Mouse (Mus musculus): Measurements from ENCODE around the gene Folr2. TPM values are rescaled to one million over a fixed set of nuclear protein-coding genes. Genes with fewer than 3 reads are reported as not detected.
A peak's percentile ranks its signal among the peaks of the same experiment; 100 is the strongest.

Folr2 gene
- total RNA-seq, 2 experiments from 2014 or later, result 0.54 TPM; not detected in 1

DNA sequence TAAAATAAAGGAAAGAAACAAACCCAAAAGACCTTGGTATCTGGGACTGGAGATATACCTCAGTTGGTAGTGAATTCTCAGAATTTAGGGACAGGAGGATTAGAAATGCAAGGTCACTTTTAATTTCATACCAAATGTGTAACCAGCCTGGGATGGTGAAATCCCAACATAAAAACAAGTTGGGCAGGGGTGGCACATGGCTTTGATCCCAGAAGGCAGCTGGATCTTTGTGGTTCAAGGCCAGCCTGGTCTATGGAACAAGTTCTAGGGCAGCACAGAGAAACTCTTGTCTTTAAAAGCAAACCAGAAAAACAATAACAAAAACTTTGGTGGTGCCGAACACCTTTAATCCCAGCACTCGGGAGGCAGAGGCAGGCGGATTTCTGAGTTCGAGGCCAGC lies 10.5 kb upstream of the Folr2 start:
- no peak for DNase-seq (ENCODE audit: low spot score in 2 of 2)

- DNase-seq (ENCODE audit: low spot score in 2 of 2), result no peak
These were observed 9.7 kb upstream of the Folr2 start for GRCm38 (mm10) chr7:101866491-101867265.

- no peak for DNase-seq (ENCODE audit: low spot score in 2 of 2)
These were observed 6.4 kb upstream of the Folr2 start, which contains the start of gene Anapc15 for GRCm38 (mm10) chr7:101863415-101863814. Anapc15 (plus strand) TSS chr7:101863715.

DNA sequence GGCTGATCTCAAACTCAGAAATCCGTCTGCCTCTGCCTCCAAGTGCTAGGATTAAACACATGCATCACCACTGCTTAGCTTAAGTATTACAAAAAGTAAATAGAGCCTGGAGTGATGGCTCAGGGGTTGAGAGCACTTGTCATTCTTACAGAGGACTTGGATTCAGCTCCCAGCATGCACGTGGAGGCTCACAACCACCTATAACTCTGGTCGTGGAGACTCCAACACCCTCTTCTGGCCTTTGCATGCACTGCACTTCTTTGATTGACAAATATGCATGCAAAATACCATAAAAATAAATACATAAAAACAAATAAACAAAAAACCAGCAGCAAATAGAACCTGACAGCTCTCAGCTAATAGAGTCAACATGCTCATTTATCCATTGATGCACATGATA lies 5.3 kb upstream of the Folr2 start:
- no peak for DNase-seq (ENCODE audit: low spot score in 2 of 2)

DNA sequence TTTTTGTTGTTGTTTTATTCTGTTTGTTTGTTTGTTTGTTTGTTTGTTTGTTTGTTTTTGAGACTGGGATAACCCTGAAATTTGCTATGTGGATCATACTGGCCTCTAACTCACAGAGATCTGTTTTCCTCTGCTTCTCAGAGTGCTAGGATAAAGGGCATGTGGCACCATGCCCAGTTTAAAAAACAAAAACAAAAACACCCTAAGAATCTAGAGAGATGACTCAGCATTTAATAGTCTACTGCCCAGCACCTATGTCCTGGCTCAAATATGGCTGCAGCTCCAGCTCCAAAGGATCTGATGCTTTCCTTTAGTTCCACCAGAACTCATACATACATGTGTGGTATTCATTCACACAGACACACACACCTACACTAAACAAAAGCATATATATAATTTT lies 4.0 kb upstream of the Folr2 start:
- no peak for DNase-seq (ENCODE audit: low spot score in 2 of 2)

DNA sequence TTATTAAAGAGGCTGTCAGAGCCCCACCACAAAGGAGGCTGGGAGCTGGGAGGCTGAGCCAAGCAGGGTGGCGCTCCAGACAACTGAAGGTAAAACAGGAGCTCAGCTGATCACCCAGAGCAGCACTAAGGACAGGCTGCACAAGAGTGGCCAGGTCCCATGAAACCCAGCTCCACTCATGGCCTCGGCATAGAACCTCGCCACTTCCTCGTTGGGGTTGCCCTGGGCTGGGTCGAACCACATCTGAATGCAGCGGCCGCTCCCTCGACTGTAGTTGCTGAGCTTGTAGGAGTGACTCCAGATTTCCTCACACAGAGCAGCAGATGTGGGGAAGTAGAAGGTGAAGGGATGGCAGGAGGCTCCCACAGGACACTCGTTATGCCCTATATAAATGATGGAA lies 1.4 kb upstream of the Folr2 start:
- DNase-seq (ENCODE audit: low spot score in 2 of 2), result no peak

GRCm38 (mm10) chr7:101853816-101854215 lies 3.2 kb downstream of the Folr2 start:
- DNase-seq (ENCODE audit: low spot score in 2 of 2), result no peak

GRCm38 (mm10) chr7:101852846-101853245 lies 4.1 kb downstream of the Folr2 start:
- no peak for DNase-seq (ENCODE audit: low spot score in 2 of 2)

DNA sequence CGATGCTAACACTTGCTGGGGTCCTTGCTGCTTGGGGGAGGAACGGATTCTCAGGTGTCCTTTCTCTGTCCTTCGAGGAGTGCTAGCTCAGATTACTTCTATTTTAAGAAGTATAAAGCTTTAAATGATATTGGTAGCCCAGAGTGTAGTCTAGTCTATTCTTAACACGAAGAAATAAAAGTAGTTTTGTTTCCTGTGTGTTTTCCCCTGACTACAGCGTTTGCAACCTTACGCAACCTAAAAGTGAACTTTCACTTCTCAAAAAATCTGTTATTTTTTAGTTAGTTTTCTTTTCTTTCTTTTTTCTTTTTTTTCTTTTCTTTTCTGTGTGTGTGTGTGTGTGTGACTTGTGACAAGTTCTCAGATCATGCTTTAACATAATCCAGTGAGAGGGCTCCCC lies 5.3 kb downstream of the Folr2 start:
- DNase-seq (ENCODE audit: low spot score in 2 of 2), result no peak

DNA sequence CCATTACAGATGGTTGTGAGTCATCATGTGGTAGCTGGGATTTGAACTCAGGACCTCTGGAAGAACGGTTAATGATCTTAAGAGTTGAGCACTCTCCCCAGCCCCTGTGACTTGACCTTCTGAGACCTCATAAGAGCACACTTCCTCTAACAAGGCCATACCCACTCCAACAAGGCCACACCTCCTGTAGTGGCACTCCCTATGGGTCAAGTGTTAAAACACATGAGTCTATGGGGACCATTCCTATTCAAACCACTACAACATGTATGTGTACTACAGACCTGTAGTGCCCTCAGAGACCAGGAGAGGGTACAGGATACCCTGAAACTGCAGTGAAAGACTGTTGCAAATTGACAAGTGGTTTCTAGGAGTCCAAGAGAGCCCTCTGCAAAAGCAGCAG lies 9.1 kb downstream of the Folr2 start:
- DNase-seq (ENCODE audit: low spot score in 2 of 2), result no peak

GRCm38 (mm10) chr7:101844186-101844585 lies 12.8 kb downstream of the Folr2 start:
- DNase-seq (ENCODE audit: low spot score in 2 of 2), result no peak

DNA sequence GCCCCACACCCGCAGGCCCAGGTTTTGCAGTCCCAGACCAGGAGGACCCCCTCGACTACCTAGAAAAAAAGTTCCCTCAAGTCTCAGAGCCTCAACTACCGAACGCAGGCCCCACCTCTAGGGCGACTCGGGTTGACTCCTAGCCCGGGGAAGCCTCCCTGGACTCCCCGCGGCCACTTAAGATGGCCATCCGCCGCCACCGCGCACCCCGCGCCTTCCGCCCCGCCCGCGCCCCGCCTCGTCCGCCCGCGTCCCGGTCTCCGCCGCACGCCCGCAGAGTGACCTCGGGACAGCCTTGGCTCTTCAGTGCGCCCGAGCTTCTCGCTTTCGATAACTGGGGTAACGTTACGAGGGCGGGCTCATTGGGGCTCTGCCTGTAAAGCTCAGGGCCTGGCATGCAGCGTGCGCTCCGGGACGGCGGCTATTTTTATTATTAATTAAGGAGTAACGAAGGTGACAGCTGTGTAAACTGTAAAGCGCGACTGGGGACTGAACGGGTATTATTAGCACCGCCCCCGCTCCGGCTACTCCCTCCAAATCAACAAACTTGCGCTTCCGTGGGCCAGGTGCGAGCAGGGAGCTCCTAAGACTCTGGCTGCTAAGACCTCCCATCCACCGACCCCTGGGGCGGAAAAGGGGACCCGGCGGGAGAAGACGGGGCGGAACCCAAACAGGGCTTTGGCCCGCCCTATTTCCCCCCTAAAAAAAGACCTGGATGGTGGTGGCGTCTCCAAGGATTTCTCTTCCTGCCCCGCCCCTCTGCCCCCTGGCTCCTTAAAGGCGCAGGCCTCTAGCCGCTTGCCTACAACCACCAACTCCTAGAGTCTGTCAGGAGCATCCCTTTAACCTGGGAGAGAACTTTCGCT lies 19.2 kb downstream of the Folr2 start, which contains the start of gene Inppl1:
Gene Inppl1, minus strand, starts transcription at position 624 of the 866 bp plus-strand sequence.
- DNase-seq (ENCODE audit: low spot score in 2 of 2), result peak; percentile 79 to 84

GRCm38 (mm10) chr7:101837154-101837605 lies 19.8 kb downstream of the Folr2 start:
- no peak for DNase-seq (ENCODE audit: low spot score in 2 of 2)

DNA sequence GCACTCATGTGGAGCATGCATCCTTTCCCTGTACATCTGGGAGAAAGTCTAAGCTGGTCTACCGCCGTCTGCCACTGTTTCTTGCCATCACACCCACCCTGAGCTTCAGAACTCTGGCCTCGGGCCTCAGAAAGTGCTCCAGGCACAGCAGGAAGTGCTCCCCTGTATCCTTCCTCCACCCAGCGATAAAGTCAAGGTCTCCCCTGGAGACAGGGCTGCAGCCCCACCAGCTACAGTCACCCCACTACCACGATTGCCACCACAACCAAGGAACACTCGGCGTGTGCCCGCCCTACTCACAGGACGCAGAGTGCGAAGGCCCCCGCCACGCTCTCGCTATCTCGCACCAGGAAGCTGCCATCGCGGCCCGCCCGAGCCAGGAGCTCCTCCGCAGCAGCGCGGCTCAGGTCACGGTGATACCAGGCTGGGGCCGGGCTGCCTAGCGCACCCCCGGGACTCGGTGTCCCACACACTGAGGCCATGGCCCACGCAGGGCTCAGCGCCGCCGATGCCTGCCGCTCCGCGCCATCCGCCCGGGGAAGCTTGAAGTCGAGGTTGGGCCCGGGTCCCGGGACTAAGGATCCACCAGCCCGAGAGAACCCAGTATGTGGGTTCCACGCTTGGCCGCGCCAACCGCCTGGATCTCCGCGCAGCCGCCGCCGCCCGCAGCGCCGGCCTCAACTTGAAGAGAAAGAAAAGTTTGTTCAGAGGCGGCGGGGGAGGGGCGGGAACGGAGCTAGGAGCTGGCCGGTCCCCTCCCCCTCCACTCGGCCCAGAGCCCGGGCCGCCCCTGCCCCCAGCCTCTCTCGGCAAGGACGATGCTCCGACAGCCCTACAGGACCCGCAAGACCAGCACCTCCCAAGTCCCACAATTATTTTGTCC lies 20.5 kb downstream of the Folr2 start:
- peak in 1 of 2 experiments; percentile 50 for DNase-seq (ENCODE audit: low spot score in 2 of 2)

DNA sequence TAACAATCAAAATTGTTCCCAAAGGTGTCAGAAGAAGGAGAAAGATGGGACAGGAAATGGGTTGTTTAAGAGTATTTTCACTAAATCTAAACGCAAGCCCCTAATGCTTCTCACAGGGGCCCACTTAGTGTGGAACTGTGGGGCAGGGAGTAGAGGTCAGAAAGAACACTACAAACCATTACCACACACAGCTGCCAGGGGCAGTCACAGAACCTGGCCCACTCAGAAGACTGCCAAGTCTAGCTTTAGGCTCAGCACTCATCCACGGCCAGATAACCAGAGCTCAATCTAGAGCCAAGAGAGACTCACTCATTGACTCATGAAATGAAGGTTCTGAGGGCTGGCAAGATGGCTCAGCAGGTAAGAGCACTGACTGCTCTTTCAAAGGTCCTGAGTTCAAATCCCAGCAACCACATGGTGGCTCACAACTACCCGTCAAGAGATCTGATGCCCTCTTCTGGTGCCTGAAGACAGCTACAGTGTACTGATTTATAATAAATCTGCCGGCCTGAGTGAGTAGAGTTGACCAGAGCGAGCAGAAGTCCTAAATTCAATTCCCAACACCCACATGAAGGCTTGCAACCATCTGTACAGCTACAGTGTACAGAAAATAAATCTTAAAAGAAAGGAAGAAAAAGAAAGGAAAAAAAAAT lies 21.4 kb downstream of the Folr2 start:
- no peak for DNase-seq (ENCODE audit: low spot score in 2 of 2)

GRCm38 (mm10) chr7:101834903-101835302 lies 22.1 kb downstream of the Folr2 start:
- no peak for DNase-seq (ENCODE audit: low spot score in 2 of 2)

- no peak for DNase-seq (ENCODE audit: low spot score in 2 of 2)
These were observed 22.9 kb downstream of the Folr2 start for GRCm38 (mm10) chr7:101833916-101834584.

DNA sequence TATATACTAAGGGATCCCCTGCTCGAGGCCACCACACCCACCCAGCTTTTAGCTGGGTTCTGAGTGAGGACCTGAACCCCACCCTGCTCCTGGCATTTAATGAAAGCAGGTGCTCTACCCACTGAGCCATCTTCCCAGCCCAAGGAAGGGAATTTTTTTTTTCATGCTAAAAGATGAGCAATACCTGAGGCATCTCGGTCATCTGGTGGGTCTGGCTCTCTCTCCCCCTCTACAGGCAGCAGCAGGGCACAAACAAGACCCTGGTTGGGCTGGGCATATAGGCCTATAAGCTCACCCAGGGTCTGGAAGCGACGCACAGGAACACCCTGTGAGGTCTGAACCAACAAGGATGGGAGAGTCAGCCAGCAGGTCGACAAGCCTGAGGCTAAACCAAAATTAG lies 23.6 kb downstream of the Folr2 start:
- DNase-seq (ENCODE audit: low spot score in 2 of 2), result no peak

DNA sequence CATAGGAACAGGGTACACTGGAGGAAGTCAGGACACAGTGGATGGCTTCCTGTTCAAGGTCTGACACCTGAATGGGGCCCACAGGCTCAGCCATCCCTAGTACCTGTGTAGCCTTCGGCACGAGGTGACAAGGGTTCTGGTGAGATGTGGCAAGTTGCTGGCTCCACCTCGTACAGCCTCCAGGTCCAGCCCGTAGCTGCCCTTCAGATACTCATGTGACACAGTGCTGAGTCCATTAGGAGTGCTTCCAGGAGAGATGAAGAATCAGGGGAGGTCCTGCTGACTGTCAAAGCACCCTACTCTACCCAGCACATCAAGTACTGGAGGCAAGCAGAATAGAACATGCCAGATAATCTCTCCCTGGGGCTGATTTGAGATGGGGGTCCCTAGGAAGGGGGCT lies 24.6 kb downstream of the Folr2 start:
- no peak for DNase-seq (ENCODE audit: low spot score in 2 of 2)

GRCm38 (mm10) chr7:101831437-101831836 lies 25.6 kb downstream of the Folr2 start:
- DNase-seq (ENCODE audit: low spot score in 2 of 2), result no peak

Data from left cerebral cortex, adult 18-20 months (tissue).